Mouse (Mus musculus): Measurements from ENCODE around the gene Elfn1. TPM values are rescaled to one million over a fixed set of nuclear protein-coding genes. Genes with fewer than 3 reads are reported as not detected.
A peak's percentile ranks its signal among the peaks of the same experiment; 100 is the strongest.

Gene Elfn1
- total RNA-seq, 1 experiment from 2014 or later, result 17.0 TPM

- no peak for DNase-seq
Measured at GRCm38 (mm10) chr5:139911506-139911905, 3.8 kb downstream of the Elfn1 start.

DNA sequence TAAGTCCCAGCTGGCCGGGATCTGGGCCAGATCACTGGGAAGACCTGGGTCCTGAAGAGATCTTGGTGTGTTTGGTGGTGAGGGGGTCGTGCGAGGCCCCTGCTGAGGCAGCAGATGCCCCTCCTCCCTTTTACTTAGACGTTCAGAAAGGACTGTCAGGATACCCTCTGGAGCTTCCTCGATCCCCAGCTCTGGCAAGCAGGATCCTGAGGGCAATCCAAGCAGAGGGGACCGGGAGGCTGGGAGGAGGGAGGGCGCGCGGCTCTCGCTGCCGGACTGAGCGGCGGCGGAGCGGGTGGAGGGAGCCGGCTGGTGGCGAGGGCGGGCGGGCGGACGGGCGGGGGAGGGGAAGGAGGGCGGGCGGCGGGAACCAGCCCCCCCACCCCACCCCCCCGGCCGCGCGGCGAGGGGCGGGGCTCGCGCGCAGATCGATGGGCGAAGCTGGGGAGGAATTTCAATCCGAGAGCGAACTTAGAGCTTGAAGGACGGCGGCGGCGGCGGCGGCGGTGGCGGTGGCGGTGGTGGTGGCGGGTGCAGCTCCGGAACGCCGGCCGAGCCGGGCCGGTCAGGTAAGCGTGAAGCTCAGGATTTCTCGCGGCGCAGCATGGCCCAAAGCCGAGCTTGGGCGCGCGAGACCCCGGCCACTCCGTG lies 4.5 kb downstream of the Elfn1 start:
- DNase-seq, result peak; percentile 30

- no peak for DNase-seq
Measured at GRCm38 (mm10) chr5:139921666-139922065, 13.9 kb downstream of the Elfn1 start.

DNA sequence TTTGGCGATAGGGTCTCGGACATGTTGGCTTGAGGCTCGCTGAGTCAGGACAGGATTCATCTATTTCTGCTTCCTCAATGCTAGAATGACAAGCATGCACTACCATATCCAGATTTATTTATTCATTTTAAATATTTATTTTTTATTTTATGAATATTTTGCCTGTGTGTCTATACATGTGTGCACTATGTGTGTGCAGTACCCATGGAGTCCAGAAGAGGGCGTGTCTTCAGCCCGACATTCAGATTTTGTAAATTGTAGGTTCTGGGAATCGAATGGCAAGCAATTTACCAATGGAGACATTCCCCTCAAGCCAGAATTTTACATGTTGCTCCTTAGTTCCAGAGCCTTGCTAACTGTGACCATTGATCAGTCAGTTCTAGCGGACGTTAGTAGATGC lies 16.1 kb downstream of the Elfn1 start:
- DNase-seq, result no peak

DNA sequence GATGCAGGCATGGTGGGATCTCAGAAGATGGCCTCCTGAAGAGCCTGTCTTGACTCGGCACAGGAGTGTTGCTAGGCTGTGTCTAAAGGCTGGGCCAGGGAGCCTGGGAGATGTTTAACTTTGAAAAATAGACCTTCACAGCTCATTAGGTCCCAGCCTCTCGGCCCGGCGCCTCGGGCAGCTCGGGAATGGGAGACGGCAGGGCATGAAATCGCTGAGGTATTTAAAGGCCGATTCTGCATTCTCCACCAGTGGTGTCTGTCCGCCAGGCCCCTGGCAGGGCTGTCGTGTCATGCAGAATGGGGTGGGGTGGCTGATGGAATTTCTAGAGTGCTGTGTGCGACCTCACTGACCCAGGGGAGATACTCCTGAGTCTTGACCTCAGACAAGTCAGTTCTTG lies 22.4 kb downstream of the Elfn1 start:
- DNase-seq, result no peak

- peak; percentile 35 for DNase-seq
Measured at GRCm38 (mm10) chr5:139930927-139931351, 23.2 kb downstream of the Elfn1 start.

DNA sequence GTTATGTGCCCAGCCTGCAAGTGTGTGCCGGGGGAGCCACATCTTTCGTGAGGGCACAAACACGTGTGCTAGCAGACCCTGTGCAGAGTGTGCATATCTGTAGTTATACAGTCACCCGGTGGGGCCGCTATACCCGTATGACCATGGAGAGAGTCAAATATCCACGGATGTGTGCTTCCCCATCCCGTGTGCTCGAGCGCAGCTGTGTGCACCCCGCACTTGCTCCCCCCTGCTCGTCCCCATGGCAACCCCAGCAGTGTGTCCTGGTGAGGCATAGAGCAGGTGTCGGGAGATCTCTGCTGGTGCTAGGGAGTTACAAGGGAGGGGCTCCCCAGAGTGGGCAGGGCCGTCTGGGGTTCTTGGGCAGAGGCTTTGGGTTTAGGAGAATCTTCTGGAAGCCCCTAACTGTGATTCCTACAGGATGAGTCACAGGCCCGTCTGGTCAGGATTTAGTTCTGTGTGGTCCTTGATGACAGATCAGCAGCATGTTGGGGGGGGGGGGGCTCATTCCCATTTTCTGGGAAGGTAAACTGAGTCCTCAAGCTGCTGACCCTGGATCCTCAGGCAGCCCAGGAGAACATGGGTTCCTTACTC lies 24.3 kb downstream of the Elfn1 start:
- DNase-seq, result no peak

- DNase-seq, result peak; percentile 79
Measured at GRCm38 (mm10) chr5:139932595-139933271, 25.0 kb downstream of the Elfn1 start.

DNA sequence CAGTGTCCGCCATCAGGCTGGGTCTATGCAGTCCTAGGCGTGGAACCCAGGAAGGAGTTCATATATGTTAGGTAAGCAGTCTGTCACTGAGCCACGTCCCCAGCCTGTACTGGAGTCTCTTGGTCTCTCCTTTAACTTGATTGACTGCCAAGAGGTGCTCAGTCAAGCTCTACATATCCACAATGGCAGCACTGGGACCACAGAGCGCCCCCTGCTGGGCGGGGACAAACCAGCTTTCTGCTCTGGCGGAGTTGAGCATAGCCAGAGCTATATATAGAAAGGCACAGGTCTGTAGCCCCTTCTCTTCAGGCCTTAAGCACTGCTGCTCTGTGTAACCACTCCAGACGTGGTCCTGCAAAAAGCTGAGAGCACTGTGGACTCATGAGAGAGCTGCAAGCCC lies 25.7 kb downstream of the Elfn1 start:
- peak; percentile 69 for DNase-seq

GRCm38 (mm10) chr5:139936431-139936830 lies 28.7 kb downstream of the Elfn1 start:
- no peak for DNase-seq

DNA sequence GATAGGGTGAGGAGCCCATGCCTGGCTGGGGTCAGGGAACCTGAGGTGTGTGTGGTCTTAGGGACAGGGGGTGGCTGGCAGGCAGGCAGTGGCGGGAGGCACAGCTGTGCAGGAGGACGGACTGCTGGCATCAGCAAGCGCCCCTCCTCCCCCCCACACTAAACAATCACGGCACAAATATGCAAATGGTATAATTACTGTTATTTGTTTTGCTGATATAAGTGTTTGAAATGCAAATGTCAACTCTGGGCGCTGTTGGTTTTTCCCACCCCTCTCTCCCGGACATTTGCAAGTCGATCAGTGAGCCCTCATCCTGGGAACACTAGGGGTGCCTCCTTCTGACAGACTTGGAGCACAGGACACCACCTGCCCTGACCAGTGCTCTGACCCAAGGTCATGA lies 37.0 kb downstream of the Elfn1 start:
- no peak for DNase-seq

DNA sequence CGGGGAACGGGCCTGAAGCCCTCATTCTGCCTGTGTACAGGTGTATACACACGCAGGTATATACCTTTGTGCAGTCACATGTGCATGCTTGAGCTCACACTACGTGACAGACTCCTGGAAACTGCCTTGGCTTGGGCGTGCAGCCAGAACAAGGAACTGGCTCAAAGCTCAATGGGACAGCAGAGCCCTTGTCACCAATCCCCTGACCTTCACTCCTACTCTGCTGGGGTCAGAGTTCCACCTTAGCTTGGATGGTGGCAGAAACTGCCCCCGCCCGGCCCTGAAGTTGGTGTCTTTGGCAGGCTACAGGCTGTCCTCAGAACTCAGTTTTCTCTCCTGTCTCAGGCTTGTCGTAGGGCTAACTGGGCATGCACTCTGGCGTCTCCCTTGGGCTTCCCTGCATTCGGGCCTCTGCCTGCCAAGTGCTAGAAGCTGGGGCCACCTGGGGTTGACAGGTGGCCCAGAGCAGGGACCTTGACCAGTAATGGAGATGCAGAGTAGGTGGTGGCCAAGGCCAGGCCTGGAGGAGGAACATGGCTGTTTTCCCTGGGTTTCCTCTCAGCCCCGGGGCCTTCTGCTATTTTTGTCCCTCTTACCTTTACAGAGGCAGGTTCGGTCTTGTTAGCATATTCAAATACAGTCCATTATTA lies 38.1 kb downstream of the Elfn1 start:
- DNase-seq, result peak; percentile 28

DNA sequence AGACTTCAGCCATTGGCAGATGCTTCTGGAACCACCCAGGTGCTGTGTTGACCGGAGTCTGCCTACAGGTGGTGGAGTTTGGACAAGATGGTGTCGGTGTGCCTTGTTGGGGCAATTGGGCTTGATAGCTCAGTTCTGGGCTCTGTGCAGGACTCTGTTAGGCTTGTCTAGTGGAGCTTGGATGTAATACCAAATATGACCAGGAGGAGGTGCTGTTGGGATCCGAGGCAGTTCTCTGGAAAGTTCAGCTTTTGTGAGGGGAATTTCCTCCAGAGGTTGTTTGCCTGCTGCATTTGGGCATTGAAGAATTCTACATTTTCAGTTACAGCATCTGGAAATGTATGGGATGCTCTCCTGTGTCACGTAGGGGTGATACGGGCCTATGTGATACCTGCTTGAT lies 39.7 kb downstream of the Elfn1 start:
- DNase-seq, result no peak

GRCm38 (mm10) chr5:139948552-139948951 lies 40.8 kb downstream of the Elfn1 start:
- no peak for DNase-seq

DNA sequence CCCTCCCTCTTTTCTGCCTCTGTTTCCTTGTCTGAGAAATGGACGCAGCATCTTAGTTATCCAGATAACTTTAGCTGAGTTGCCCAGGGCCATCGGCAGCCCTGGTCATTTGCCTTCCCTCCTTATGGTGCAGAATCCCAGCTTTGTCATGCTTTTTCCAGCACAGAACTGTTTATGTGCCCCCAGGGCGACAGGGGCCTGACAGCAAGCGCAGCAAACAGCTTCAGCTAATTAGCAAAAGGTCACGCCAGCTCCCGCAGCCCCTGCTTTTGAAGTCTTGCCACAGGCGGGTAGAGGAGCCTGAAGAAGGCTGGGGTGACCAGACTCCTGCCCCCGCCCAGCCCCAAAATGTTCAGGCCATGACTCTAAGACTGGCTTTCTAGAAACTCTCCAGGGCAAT lies 41.6 kb downstream of the Elfn1 start:
- DNase-seq, result no peak

- no peak for DNase-seq
Measured at GRCm38 (mm10) chr5:139949975-139950578, 42.3 kb downstream of the Elfn1 start.

DNA sequence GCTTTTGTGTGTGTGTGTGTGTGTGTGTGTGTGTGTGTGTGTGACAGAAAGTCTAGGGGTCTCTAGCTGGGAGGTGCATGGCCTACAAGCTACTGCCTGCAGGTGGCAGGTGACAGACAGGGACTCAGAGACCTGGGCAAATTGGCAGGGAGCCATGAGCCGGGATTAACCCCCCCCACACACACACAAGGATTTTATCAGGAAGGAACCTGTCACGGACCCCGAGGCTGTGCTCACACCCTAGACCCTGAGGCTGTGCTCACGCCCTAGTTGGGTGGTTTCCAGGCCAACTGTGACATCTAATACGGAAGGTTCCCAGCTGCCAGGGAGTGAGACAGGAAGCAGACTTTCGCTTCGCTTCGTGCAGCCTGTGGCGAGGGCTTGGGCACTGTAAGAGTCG lies 49.1 kb downstream of the Elfn1 start:
- no peak for DNase-seq

DNA sequence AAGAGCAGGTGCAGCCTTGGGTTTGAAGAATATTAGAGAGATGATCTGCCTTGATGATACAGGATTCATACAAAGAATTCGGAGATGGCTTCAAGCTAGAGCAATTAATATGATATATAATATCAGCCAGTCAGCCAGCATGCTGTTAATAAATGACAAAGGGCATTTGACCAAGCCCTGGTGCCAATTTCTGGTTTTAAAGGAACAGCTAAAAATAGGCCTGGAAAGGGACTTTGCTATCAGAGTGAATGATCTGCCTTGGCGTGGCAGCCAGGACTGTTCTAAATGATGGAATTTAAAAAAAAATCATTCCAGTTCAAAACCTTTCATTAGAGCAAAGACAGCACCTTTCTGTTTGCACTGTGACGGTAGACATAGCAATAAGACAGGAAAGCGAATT lies 52.0 kb downstream of the Elfn1 start:
- no peak for DNase-seq

GRCm38 (mm10) chr5:139964391-139964790 lies 56.6 kb downstream of the Elfn1 start:
- no peak for DNase-seq

GRCm38 (mm10) chr5:139965596-139965995 lies 57.9 kb downstream of the Elfn1 start:
- no peak for DNase-seq

DNA sequence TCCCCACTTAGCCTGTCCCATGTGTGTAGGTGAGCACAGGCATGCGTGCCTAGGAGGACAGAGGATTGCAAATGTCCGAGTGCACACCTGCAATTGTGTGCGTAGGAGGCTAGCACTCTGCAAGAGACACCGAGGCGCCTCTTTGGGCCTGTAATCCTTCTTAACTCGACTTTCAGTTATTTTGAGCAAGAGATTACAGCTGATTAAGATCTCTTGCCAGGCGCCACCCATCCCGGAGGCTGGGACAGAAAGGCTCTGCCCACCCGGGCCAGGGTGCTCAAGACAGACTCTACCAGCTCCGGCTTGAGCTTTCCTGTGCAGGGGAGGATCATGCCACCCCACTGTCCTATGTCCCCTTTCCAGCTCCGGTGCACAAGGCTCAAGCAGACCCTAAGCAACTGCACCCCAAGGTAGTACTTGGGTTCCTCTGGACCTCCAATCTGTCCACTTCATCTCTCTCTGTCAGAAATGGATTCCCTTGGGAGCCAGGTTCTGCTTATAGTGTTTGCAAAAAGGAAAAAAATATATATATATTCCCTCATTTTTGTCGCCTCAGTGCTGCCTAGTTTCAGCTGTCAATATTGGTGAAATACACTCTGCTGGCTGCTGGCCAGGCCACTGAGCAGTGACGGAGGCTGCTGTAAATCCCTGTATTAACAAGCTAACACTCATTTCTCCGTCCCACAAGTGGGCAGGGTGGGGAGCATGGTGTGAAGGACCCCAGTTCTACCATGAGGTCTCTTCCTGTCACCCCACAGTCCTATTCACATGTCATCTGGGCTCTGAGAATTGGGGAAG lies 61.6 kb downstream of the Elfn1 start:
- DNase-seq, result no peak

DNA sequence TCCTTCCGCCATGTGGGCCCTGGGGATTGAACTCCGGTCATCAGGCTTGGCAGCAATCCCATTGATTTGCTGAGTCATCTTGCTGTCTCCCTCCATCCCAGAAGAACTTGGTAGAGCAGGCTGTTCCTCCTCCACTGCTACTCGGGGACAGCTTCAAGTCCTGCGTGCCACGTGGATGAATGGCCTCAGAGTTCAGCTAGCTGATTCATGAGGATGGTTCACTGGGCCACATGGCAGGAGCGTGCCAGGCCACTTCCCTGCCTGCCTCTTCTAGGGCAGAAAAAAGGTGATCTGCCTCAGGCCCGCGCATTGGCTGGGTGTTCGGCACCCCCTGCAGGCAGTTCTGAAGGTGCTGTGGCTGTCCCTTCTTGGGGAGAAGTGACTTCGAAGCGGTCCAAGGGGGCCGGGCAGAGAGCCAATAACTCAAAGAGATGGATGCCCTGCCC lies 62.5 kb downstream of the Elfn1 start:
- DNase-seq, result peak; percentile 56

Data from adrenal gland, postnatal 25 days (tissue).